Mouse (Mus musculus) intestine, embryonic 14.5 days (tissue): ENCODE results near the gene Acsm3. TPM values are rescaled to one million over a fixed set of nuclear protein-coding genes. Genes with fewer than 3 reads are reported as not detected.
A peak's percentile ranks its signal among the peaks of the same experiment; 100 is the strongest.

ENCODE experiments used
- ATAC-seq: fragments of 200-750 bp; cut with Nextera tagmentation; replicated peaks from 2 replicates; pipeline ENCODE4 v1.8.0; 2017; ENCODE audit warnings: low read depth, moderate number of reproducible peaks, moderate TSS enrichment, moderate library complexity; ENCODE audit not compliant: low FRiP score, low TSS enrichment
- DNase-seq: peaks from one replicate; pipeline ENCODE4 v3.0.0-alpha.2; 2018; ENCODE audit warnings: low spot score
- H3K27ac ChIP-seq: fragments of 300-500 bp; sonication (generic); 2 replicates; pipeline ENCODE4 v1.5.1; 2014; ENCODE audit warnings: low read depth, mild to moderate bottlenecking, control low read depth
- H3K27me3 ChIP-seq: fragments of 300-500 bp; sonication (generic); replicated peaks from 2 replicates; pipeline ENCODE4 v1.6.1; 2014; ENCODE audit warnings: low read length, control low read depth; ENCODE audit not compliant: control insufficient read depth, insufficient read depth
- H3K36me3 ChIP-seq: fragments of 300-500 bp; sonication (generic); 2 replicates; pipeline ENCODE4 v1.6.1; 2014; ENCODE audit warnings: low read length, control low read depth; ENCODE audit not compliant: control insufficient read depth, insufficient read depth
- H3K4me1 ChIP-seq: fragments of 300-500 bp; sonication (generic); replicated peaks from 2 replicates; pipeline ENCODE4 v1.6.1; 2014; ENCODE audit warnings: low read length, control low read depth, mixed read lengths; ENCODE audit not compliant: control insufficient read depth, insufficient read depth
- H3K4me2 ChIP-seq: fragments of 300-500 bp; sonication (generic); 2 replicates; pipeline ENCODE4 v1.6.1; 2014; ENCODE audit warnings: low read length
- H3K4me3 ChIP-seq: fragments of 300-500 bp; sonication (generic); 2 replicates; pipeline ENCODE4 v1.5.1; 2014; ENCODE audit warnings: low read depth, low read length, control low read depth, mixed read lengths
- H3K9ac ChIP-seq: fragments of 300-500 bp; sonication (generic); 2 replicates; pipeline ENCODE4 v1.6.1; 2014; ENCODE audit warnings: mild to moderate bottlenecking, low read length
- H3K9me3 ChIP-seq: fragments of 300-500 bp; sonication (generic); 2 replicates; pipeline ENCODE4 v1.6.1; 2016; ENCODE audit warnings: low read length, control low read depth; ENCODE audit not compliant: control insufficient read depth
- WGBS: fragments of 180-500 bp; shearing (Covaris S2); extraction: QIAGEN DNeasy Blood & Tissue Kit; methylation state at CpG from one replicate; pipeline ENCODE4 v1.1.7; 2014; 5-methylcytosine and 5-hydroxymethylcytosine counted together
- polyA plus RNA-seq: library from polyadenylated mRNA; unstranded; fragments of >200 nt; fragmentation: Nextera tagmentation; extraction: Ambion mirVana; gene quantifications from 2 replicates; pipeline ENCODE4 v1.2.1, GENCODE M21; 2014

Acsm3 gene
- polyA plus RNA-seq, 1 experiment from 2014 or later = 7.1 TPM

GRCm38 (mm10) chr7:119744321-119744720 is 16.4 kb upstream of the Acsm3 start:
- 0 out of 2 replicates have a peak, but pooled peaks cover 3% of the 10 kb centered on the region for H3K4me1 ChIP-seq
- H3K36me3 ChIP-seq = no peaks in the 10 kb centered on the region
- no peak overlapping the region for H3K9ac ChIP-seq
- DNase-seq (peak; percentile 64), ATAC-seq (peak; percentile 48; the same call in 1 of the 2 replicates)
- no peak overlapping the region for H3K27ac ChIP-seq
- H3K4me3 ChIP-seq = 0 out of 2 replicates have a peak overlapping the region, but pooled peaks have one; percentile 8
- 7% methylated on average over 34 of the region's 34 CpGs for WGBS
- no peaks in the 10 kb centered on the region for H3K27me3 ChIP-seq
- no peaks in the 10 kb centered on the region for H3K9me3 ChIP-seq
- peak overlapping the region; percentile 38 for H3K4me2 ChIP-seq

DNA sequence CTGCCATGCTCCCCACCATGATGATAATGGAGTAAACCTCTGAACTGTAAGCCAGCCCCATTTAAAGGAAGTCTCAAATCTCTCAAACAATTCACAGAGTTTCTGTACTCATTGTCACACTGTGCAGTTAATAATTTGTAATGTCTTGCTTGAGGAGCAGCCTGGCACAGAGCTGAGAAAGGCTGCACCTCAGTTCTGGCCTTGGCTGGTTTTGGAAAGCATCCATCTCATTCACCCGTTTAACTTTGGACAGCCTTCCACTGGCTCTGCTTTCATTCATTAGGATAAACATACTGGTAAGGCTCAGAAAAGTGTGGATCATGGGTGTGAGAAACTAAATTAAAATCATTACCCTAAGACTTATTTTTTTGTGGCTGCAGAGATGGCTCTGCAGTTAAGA is 14.9 kb upstream of the Acsm3 start:
- Histone ChIP-seq H3K27me3 (no peaks in the 10 kb centered on the region), H3K4me3 (no peak overlapping the region), H3K9me3 (no peaks in the 10 kb centered on the region), H3K27ac (no peak overlapping the region), H3K4me1 (0 out of 2 replicates have a peak, but pooled peaks cover 3% of the 10 kb centered on the region), H3K9ac (no peak overlapping the region), H3K36me3 (no peaks in the 10 kb centered on the region), H3K4me2 (no peak overlapping the region)
- no peak for ATAC-seq
- WGBS = 72% methylated on average over 1 of the region's 1 CpGs
- DNase-seq = no peak

DNA sequence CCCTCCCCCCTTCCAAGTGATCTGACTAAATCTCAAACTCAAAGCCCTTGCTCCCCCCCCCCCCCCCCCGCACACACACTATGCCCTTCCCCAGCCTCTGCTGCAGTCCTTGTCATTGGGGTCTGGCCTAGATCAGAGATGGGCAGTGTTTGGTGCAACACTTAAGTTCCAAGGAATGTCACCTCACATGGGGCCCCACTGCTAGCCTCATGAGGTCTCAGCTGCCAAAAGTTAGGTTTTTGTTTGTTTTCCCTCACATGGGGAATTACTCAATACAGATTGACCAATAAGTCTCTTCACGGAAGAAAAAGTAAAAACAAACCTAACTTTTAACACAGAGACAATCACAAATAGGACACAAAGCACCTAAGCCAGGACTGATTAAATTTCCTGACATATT is 12.0 kb upstream of the Acsm3 start:
- 73% methylated on average over 2 of the region's 2 CpGs for WGBS
- H3K27ac ChIP-seq = no peak overlapping the region
- no peaks in the 10 kb centered on the region for H3K9me3 ChIP-seq
- no peaks in the 10 kb centered on the region for H3K27me3 ChIP-seq
- no peak overlapping the region for H3K9ac ChIP-seq
- no peak for DNase-seq
- H3K4me3 ChIP-seq = no peak overlapping the region
- no peaks in the 10 kb centered on the region for H3K36me3 ChIP-seq
- ATAC-seq = no peak
- H3K4me2 ChIP-seq = no peak overlapping the region
- 0 out of 2 replicates have a peak, but pooled peaks cover 3% of the 10 kb centered on the region for H3K4me1 ChIP-seq

GRCm38 (mm10) chr7:119749942-119750341 is 10.8 kb upstream of the Acsm3 start:
- WGBS = 49% methylated on average over 2 of the region's 2 CpGs
- H3K4me1 ChIP-seq = no peaks in the 10 kb centered on the region
- no peak overlapping the region for H3K9ac ChIP-seq
- H3K9me3 ChIP-seq = no peaks in the 10 kb centered on the region
- no peak overlapping the region for H3K27ac ChIP-seq
- ATAC-seq (no peak), DNase-seq (no peak)
- H3K4me2 ChIP-seq = no peak overlapping the region
- H3K27me3 ChIP-seq = no peaks in the 10 kb centered on the region
- no peak overlapping the region for H3K4me3 ChIP-seq
- no peaks in the 10 kb centered on the region for H3K36me3 ChIP-seq

DNA sequence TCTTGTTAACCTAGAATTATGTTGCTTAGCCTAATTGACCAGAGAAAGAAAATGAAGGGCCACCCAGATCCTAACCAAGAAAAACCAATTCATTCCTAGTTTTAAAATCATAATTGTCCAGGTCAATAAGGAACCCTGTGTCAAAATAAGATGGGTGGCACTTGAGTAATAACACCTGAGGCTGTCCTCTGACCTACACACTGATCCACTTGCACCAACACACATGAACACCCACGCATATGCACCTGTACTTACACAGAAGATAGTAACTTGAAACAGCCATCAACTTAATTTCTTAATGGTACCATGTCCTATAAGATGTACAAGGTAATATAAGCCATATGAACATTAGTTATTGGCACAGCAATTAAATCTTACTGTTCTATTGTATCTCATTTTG is 7.0 kb upstream of the Acsm3 start:
- no peaks in the 10 kb centered on the region for H3K27me3 ChIP-seq
- H3K4me1 ChIP-seq = no peaks in the 10 kb centered on the region
- no peaks in the 10 kb centered on the region for H3K36me3 ChIP-seq
- ATAC-seq (no peak), DNase-seq (no peak)
- no peak overlapping the region for H3K27ac ChIP-seq
- no peak overlapping the region for H3K4me2 ChIP-seq
- no peak overlapping the region for H3K4me3 ChIP-seq
- H3K9ac ChIP-seq = no peak overlapping the region
- WGBS = 91% methylated on average over 1 of the region's 1 CpGs
- no peaks in the 10 kb centered on the region for H3K9me3 ChIP-seq

DNA sequence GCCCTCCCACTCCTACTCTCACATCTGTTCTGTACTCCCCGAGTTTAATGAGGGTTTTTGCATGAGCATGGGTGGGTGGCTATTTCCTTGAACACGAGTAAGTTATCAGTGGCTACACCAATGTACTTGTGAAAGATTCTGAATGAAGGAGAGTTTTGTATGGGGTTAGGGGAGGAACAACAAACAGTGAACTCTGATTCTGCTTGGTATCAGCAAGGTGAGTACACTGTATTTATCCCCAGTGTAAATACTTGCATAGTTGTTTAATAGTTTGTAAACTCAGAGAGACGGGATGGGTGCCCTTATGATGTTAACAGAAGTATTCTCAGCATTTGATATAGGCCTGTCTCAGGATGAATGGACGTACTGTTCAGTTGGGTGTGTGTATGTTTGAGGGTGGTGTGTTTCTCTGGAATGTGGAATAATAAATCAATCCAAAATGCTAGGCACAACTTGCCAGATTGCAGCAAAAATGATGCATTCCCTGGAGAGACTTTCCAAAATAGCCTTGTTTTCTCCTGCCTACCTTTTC is 1.5 kb downstream of the Acsm3 start:
- Histone ChIP-seq H3K36me3 (no peaks in the 10 kb centered on the region), H3K9ac (no peak overlapping the region), H3K4me3 (no peak overlapping the region), H3K4me1 (no peaks in the 10 kb centered on the region), H3K27me3 (no peaks in the 10 kb centered on the region), H3K9me3 (no peaks in the 10 kb centered on the region), H3K4me2 (no peak overlapping the region), H3K27ac (no peak overlapping the region)
- ATAC-seq (no peak), DNase-seq (no peak)
- WGBS = 20% methylated on average over 4 of the region's 4 CpGs

DNA sequence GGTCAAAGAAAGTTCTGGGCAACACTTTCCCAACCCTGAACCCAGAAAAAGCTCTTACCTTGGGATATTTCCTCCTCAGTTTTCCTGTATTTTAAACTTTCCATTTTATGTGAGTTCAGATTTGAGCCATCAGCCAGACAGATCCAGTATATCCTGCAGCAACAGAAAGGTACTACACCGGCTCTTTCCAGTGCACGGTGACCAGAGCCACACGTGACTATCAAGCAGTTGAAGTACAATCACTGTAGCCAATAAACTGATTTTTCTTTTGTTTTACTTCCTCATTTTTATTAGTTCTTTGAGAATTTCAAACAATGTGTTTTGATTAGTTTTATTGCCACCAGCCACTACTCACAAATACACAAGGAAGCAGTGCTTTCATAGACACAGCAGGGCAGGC is 3.7 kb downstream of the Acsm3 start:
- Histone ChIP-seq H3K36me3 (no peaks in the 10 kb centered on the region), H3K4me1 (no peaks in the 10 kb centered on the region), H3K9ac (no peak overlapping the region), H3K27ac (no peak overlapping the region), H3K9me3 (no peaks in the 10 kb centered on the region), H3K4me3 (no peak overlapping the region), H3K4me2 (no peak overlapping the region), H3K27me3 (no peaks in the 10 kb centered on the region)
- DNase-seq (no peak), ATAC-seq (peak; percentile 82)
- 76% methylated on average over 3 of the region's 3 CpGs for WGBS

- Histone ChIP-seq H3K4me2 (no peak overlapping the region), H3K27ac (no peak overlapping the region), H3K9ac (no peak overlapping the region), H3K36me3 (no peaks in the 10 kb centered on the region), H3K4me1 (no peaks in the 10 kb centered on the region), H3K9me3 (no peaks in the 10 kb centered on the region), H3K27me3 (no peaks in the 10 kb centered on the region), H3K4me3 (no peak overlapping the region)
- 73% methylated on average over 6 of the region's 6 CpGs for WGBS
- ATAC-seq (no peak), DNase-seq (no peak)
Measured at GRCm38 (mm10) chr7:119766996-119767395, 6.3 kb downstream of the Acsm3 start.

- Histone ChIP-seq H3K27me3 (no peaks in the 10 kb centered on the region), H3K9ac (no peak overlapping the region), H3K4me2 (no peak overlapping the region), H3K4me1 (no peaks in the 10 kb centered on the region), H3K27ac (no peak overlapping the region), H3K4me3 (no peak overlapping the region), H3K36me3 (no peaks in the 10 kb centered on the region), H3K9me3 (no peaks in the 10 kb centered on the region)
- 85% methylated on average over 8 of the region's 8 CpGs for WGBS
- DNase-seq (no peak), ATAC-seq (peak; percentile 64; the same call in 1 of the 2 replicates)
Measured at GRCm38 (mm10) chr7:119769895-119770294, 9.2 kb downstream of the Acsm3 start.
